Mouse (Mus musculus) liver, postnatal 0 days (tissue): ENCODE measurements around the gene Pdcd6ip.

Experiments
- CTCF ChIP-seq: sonication (generic); IDR thresholded peaks from 2 replicates; pipeline ENCODE4 v1.5.1; 2016; ENCODE audit warnings: antibody characterized with exemption, low read depth
- EP300 ChIP-seq: IDR thresholded peaks from 2 replicates; pipeline ENCODE4 v1.6.1; 2016; ENCODE audit warnings: antibody characterized with exemption, low read depth, mild to moderate bottlenecking

GRCm38 (mm10) chr9:113663476-113663875, 44.6 kb downstream of the Pdcd6ip start:
- TF ChIP-seq CTCF (no peak), EP300 (no peak)
